Mouse (Mus musculus) gonadal fat pad, adult 2 months (tissue): ENCODE measurements around the gene Prm2. TPM values are rescaled to one million over a fixed set of nuclear protein-coding genes. Genes with fewer than 3 reads are reported as not detected.

Experiments used
- DNase-seq: peaks from one replicate; pipeline ENCODE4 v3.0.0-alpha.2; 2012; ENCODE audit warnings: low read depth
- polyA plus RNA-seq: library from polyadenylated mRNA; depleted of rRNA; stranded (reverse); fragments of >200 nt; gene quantifications from 2 replicates; pipeline ENCODE4 v1.2.3, GENCODE M21; 2012

Gene Prm2
- polyA plus RNA-seq, 1 experiment, result 224 TPM

GRCm38 (mm10) chr16:10777579-10778160, 18.3 kb downstream of the Prm2 start:
- no peak for DNase-seq

- no peak for DNase-seq
Measured at GRCm38 (mm10) chr16:10776322-10776721, 19.6 kb downstream of the Prm2 start.

- no peak for DNase-seq
Measured at GRCm38 (mm10) chr16:10774726-10775125, 21.2 kb downstream of the Prm2 start.

GRCm38 (mm10) chr16:10773543-10773942, 22.4 kb downstream of the Prm2 start:
- DNase-seq, result no peak

- DNase-seq, result no peak
Measured at GRCm38 (mm10) chr16:10771769-10772510, 24.0 kb downstream of the Prm2 start.

GRCm38 (mm10) chr16:10770531-10771325, 25.2 kb downstream of the Prm2 start:
- DNase-seq, result no peak

GRCm38 (mm10) chr16:10769661-10770060, 26.3 kb downstream of the Prm2 start:
- DNase-seq, result no peak

GRCm38 (mm10) chr16:10768821-10769220, 27.1 kb downstream of the Prm2 start:
- DNase-seq, result no peak

- no peak for DNase-seq
Measured at GRCm38 (mm10) chr16:10767158-10767557, 28.8 kb downstream of the Prm2 start.

GRCm38 (mm10) chr16:10764323-10764722, 31.6 kb downstream of the Prm2 start:
- DNase-seq, result no peak

GRCm38 (mm10) chr16:10763540-10764264, 32.2 kb downstream of the Prm2 start:
- no peak for DNase-seq

GRCm38 (mm10) chr16:10762569-10763180, 33.3 kb downstream of the Prm2 start:
- no peak for DNase-seq

- DNase-seq, result no peak
Measured at GRCm38 (mm10) chr16:10761182-10761581, 34.8 kb downstream of the Prm2 start.

- no peak for DNase-seq
Measured at GRCm38 (mm10) chr16:10756168-10756567, 39.8 kb downstream of the Prm2 start.

GRCm38 (mm10) chr16:10754521-10755296, 41.2 kb downstream of the Prm2 start:
- DNase-seq, result no peak

GRCm38 (mm10) chr16:10749824-10750223, 46.1 kb downstream of the Prm2 start:
- DNase-seq, result no peak

GRCm38 (mm10) chr16:10749226-10749625, 46.7 kb downstream of the Prm2 start:
- DNase-seq, result no peak
